Mouse (Mus musculus) embryonic facial prominence, embryonic 11.5 days (tissue): Measurements from ENCODE around the gene Tsga10. TPM values are rescaled to one million over a fixed set of nuclear protein-coding genes. Genes with fewer than 3 reads are reported as not detected.

Experiments used
- ATAC-seq: fragments of 200-750 bp; cut with Nextera tagmentation; replicated peaks from 2 replicates; pipeline ENCODE4 v1.8.0; 2017; ENCODE audit warnings: low read depth; ENCODE audit not compliant: insufficient number of reproducible peaks, low FRiP score, low TSS enrichment
- DNase-seq: peaks from one replicate; pipeline ENCODE4 v3.0.0-alpha.2; 2015; ENCODE audit warnings: low spot score
- H3K27ac ChIP-seq: fragments of 300-500 bp; sonication (generic); replicated peaks from 2 replicates; pipeline ENCODE4 v1.5.1; 2014; ENCODE audit warnings: mild to moderate bottlenecking, low read depth, low read length, control low read depth
- H3K27me3 ChIP-seq: fragments of 300-500 bp; sonication (generic); 2 replicates; pipeline ENCODE4 v1.6.1; 2014; ENCODE audit warnings: mild to moderate bottlenecking, low read length, moderate library complexity, mixed read lengths; ENCODE audit not compliant: control insufficient read depth, insufficient read depth
- H3K36me3 ChIP-seq: fragments of 300-500 bp; sonication (generic); replicated peaks from 2 replicates; pipeline ENCODE4 v1.6.1; 2014; ENCODE audit warnings: low read depth, mild to moderate bottlenecking, low read length, moderate library complexity, mixed read lengths; ENCODE audit not compliant: control insufficient read depth, insufficient read depth
- H3K4me1 ChIP-seq: fragments of 300-500 bp; sonication (generic); 2 replicates; pipeline ENCODE4 v1.6.1; 2014; ENCODE audit warnings: low read length, mixed read lengths; ENCODE audit not compliant: control insufficient read depth, insufficient read depth
- H3K4me2 ChIP-seq: fragments of 300-500 bp; sonication (generic); 2 replicates; pipeline ENCODE4 v1.6.1; 2014; ENCODE audit warnings: low read depth, mild to moderate bottlenecking, control low read depth, low read length, moderate library complexity
- H3K4me3 ChIP-seq: fragments of 300-500 bp; sonication (generic); 2 replicates; pipeline ENCODE4 v1.5.1; 2014; ENCODE audit warnings: low read depth, low read length, control low read depth
- H3K9ac ChIP-seq: fragments of 300-500 bp; sonication (generic); replicated peaks from 2 replicates; pipeline ENCODE4 v1.6.1; 2014; ENCODE audit warnings: mild to moderate bottlenecking, control low read depth, low read length
- H3K9me3 ChIP-seq: fragments of 300-500 bp; sonication (generic); replicated peaks from 2 replicates; pipeline ENCODE4 v1.6.1; 2016; ENCODE audit warnings: mild to moderate bottlenecking, low read length, inconsistent platforms, mixed read lengths; ENCODE audit not compliant: control insufficient read depth
- WGBS: fragments of 180-500 bp; shearing (Covaris S2); extraction: QIAGEN DNeasy Blood & Tissue Kit; methylation state at CpG from one replicate; pipeline ENCODE4 v1.1.7; 2014; 5-methylcytosine and 5-hydroxymethylcytosine counted together
- polyA plus RNA-seq: library from polyadenylated mRNA; unstranded; fragments of >200 nt; fragmentation: Nextera tagmentation; extraction: Ambion mirVana; gene quantifications from 2 replicates; pipeline ENCODE4 v1.2.1, GENCODE M21; 2014

Tsga10 gene
- polyA plus RNA-seq, 1 experiment from 2014 or later: 8.8 TPM

GRCm38 (mm10) chr1:37869362-37869761 is 3.1 kb upstream of the Tsga10 start:
- Histone ChIP-seq H3K36me3 (no peaks in the 10 kb centered on the region), H3K27me3 (no peaks in the 10 kb centered on the region; the same call in 1 of the 2 replicates), H3K4me3 (no peak overlapping the region), H3K4me1 (0 out of 2 replicates have a peak, but pooled peaks cover 2% of the 10 kb centered on the region), H3K9me3 (no peaks in the 10 kb centered on the region), H3K9ac (no peak overlapping the region), H3K27ac (no peak overlapping the region), H3K4me2 (no peak overlapping the region)
- DNase-seq (no peak), ATAC-seq (no peak)
- WGBS: 42% methylated on average over 2 of the region's 2 CpGs

GRCm38 (mm10) chr1:37868640-37869039 is 2.4 kb upstream of the Tsga10 start:
- H3K27ac ChIP-seq: no peak overlapping the region
- H3K27me3 ChIP-seq: no peaks in the 10 kb centered on the region; the same call in 1 of the 2 replicates
- no peak overlapping the region for H3K4me3 ChIP-seq
- no peak overlapping the region for H3K9ac ChIP-seq
- H3K4me1 ChIP-seq: 0 out of 2 replicates have a peak, but pooled peaks cover 2% of the 10 kb centered on the region
- H3K4me2 ChIP-seq: no peak overlapping the region
- H3K36me3 ChIP-seq: no peaks in the 10 kb centered on the region
- 64% methylated on average over 10 of the region's 10 CpGs for WGBS
- DNase-seq: no peak
- H3K9me3 ChIP-seq: no peaks in the 10 kb centered on the region
- ATAC-seq: no peak

GRCm38 (mm10) chr1:37867684-37868322 is 1.6 kb upstream of the Tsga10 start:
- Histone ChIP-seq H3K9ac (no peak overlapping the region), H3K36me3 (no peaks in the 10 kb centered on the region), H3K4me3 (no peak overlapping the region), H3K4me2 (no peak overlapping the region), H3K27me3 (no peaks in the 10 kb centered on the region; the same call in 1 of the 2 replicates), H3K27ac (no peak overlapping the region), H3K9me3 (no peaks in the 10 kb centered on the region), H3K4me1 (0 out of 2 replicates have a peak, but pooled peaks cover 2% of the 10 kb centered on the region)
- ATAC-seq: no peak
- WGBS: 74% methylated on average over 10 of the region's 10 CpGs
- DNase-seq: no peak

GRCm38 (mm10) chr1:37867056-37867455 is 827 bp upstream of the Tsga10 start:
- Histone ChIP-seq H3K4me2 (no peak overlapping the region), H3K36me3 (no peaks in the 10 kb centered on the region), H3K9me3 (no peaks in the 10 kb centered on the region), H3K4me1 (0 out of 2 replicates have a peak, but pooled peaks cover 2% of the 10 kb centered on the region), H3K4me3 (no peak overlapping the region), H3K27me3 (no peaks in the 10 kb centered on the region; the same call in 1 of the 2 replicates), H3K9ac (no peak overlapping the region), H3K27ac (no peak overlapping the region)
- WGBS: 76% methylated on average over 1 of the region's 1 CpGs
- peak; percentile 26 for DNase-seq
- no peak for ATAC-seq

- H3K9ac ChIP-seq: peak overlapping the region; percentile 67
- no peaks in the 10 kb centered on the region; the same call in 1 of the 2 replicates for H3K27me3 ChIP-seq
- peak overlapping the region; percentile 71 for H3K4me2 ChIP-seq
- DNase-seq (no peak), ATAC-seq (no peak)
- WGBS: 13% methylated on average over 23 of the region's 23 CpGs
- peak overlapping the region; percentile 56; the same call in 1 of the 2 replicates for H3K27ac ChIP-seq
- H3K4me1 ChIP-seq: no peaks in the 10 kb centered on the region
- H3K4me3 ChIP-seq: peak overlapping the region; percentile 58
- no peaks in the 10 kb centered on the region for H3K9me3 ChIP-seq
- no peaks in the 10 kb centered on the region for H3K36me3 ChIP-seq
Observed at GRCm38 (mm10) chr1:37865401-37866215, 621 bp downstream of the Tsga10 start.

GRCm38 (mm10) chr1:37864511-37865400 is 1.5 kb downstream of the Tsga10 start:
- DNase-seq (peak; percentile 99), ATAC-seq (peak; percentile 99)
- H3K4me1 ChIP-seq: no peaks in the 10 kb centered on the region
- H3K27me3 ChIP-seq: no peaks in the 10 kb centered on the region; the same call in 1 of the 2 replicates
- peak overlapping the region; percentile 56; the same call in 1 of the 2 replicates for H3K27ac ChIP-seq
- H3K4me3 ChIP-seq: peak overlapping the region; percentile 58
- peak overlapping the region; percentile 71 for H3K4me2 ChIP-seq
- no peaks in the 10 kb centered on the region for H3K36me3 ChIP-seq
- no peaks in the 10 kb centered on the region for H3K9me3 ChIP-seq
- H3K9ac ChIP-seq: peak overlapping the region; percentile 67
- under 1% methylated on average over 89 of the region's 90 CpGs for WGBS

- Histone ChIP-seq H3K27ac (no peak overlapping the region), H3K4me2 (no peak overlapping the region), H3K4me3 (no peak overlapping the region), H3K9me3 (no peaks in the 10 kb centered on the region), H3K9ac (no peak overlapping the region), H3K27me3 (no peaks in the 10 kb centered on the region), H3K4me1 (no peaks in the 10 kb centered on the region), H3K36me3 (no peaks in the 10 kb centered on the region)
- ATAC-seq (no peak), DNase-seq (no peak)
- WGBS: 73% methylated on average over 2 of the region's 2 CpGs
Observed at GRCm38 (mm10) chr1:37850696-37851095, 15.5 kb downstream of the Tsga10 start.
